Mouse (Mus musculus) liver, adult 2 months (tissue): ENCODE measurements at regions not wholly inside any gene's neighbourhood (a gene's known extent, or its start where the extent isn't known, plus 50 kb on each side); places are given as distances from the start of the nearest gene placed in this dataset.

ENCODE experiments used
- DNase-seq: peaks from one replicate; pipeline ENCODE4 v3.0.0-alpha.2; 2011; ENCODE audit warnings: low read depth, low spot score; ENCODE audit errors: extremely low read depth
- H3K27ac ChIP-seq: fragments of 200-500 bp; replicated peaks from 2 replicates; pipeline ENCODE4 v1.5.1; 2012; ENCODE audit warnings: low read depth, mild to moderate bottlenecking, control low read depth, inconsistent platforms, low read length; ENCODE audit not compliant: insufficient read depth
- H3K27me3 ChIP-seq: fragments of 200-500 bp; 2 replicates; pipeline ENCODE4 v1.6.1; 2012; ENCODE audit warnings: mild to moderate bottlenecking, moderate library complexity, low read length, inconsistent platforms; ENCODE audit not compliant: control insufficient read depth, insufficient read depth
- H3K36me3 ChIP-seq: fragments of 200-500 bp; 2 replicates; pipeline ENCODE4 v1.6.1; 2012; ENCODE audit warnings: low read length, inconsistent platforms; ENCODE audit not compliant: control insufficient read depth, insufficient read depth
- H3K4me1 ChIP-seq: fragments of 200-500 bp; 2 replicates; pipeline ENCODE4 v1.6.1; 2011; ENCODE audit warnings: low read length; ENCODE audit not compliant: control insufficient read depth, insufficient read depth
- H3K4me3 ChIP-seq: fragments of 200-500 bp; 2 replicates; pipeline ENCODE4 v1.5.1; 2011; ENCODE audit warnings: low read depth, mild to moderate bottlenecking, control low read depth, low read length, moderate library complexity; ENCODE audit not compliant: insufficient read depth
- H3K79me2 ChIP-seq: fragments of 200-500 bp; 2 replicates; pipeline ENCODE4 v1.6.1; 2012; ENCODE audit warnings: inconsistent platforms, mild to moderate bottlenecking, low read length, moderate library complexity; ENCODE audit not compliant: control insufficient read depth, insufficient read depth
- H3K9ac ChIP-seq: fragments of 200-500 bp; 2 replicates; pipeline ENCODE4 v1.6.1; 2012; ENCODE audit warnings: low read depth, mild to moderate bottlenecking, control low read depth, inconsistent platforms, low read length
- CTCF ChIP-seq: fragments of 200-500 bp; IDR thresholded peaks from 2 replicates; pipeline ENCODE4 v1.5.1; 2011; ENCODE audit warnings: low read depth, low read length, control low read depth
- POLR2A ChIP-seq: fragments of 200-500 bp; IDR thresholded peaks from 2 replicates; pipeline ENCODE4 v1.6.1; 2011; ENCODE audit warnings: low read length, control low read depth; ENCODE audit not compliant: insufficient read depth; ENCODE audit errors: extremely low read depth
- WGBS: fragments of 180-500 bp; shearing (Covaris S2); methylation state at CpG from one replicate; pipeline ENCODE4 v1.1.7; 2018; 5-methylcytosine and 5-hydroxymethylcytosine counted together

GRCm38 (mm10) chr4:8289901-8290300 is 51.1 kb upstream of the Car8 start:
- DNase-seq, result no peak
- Histone ChIP-seq H3K79me2 (no peaks in the 10 kb centered on the region), H3K9ac (no peak overlapping the region), H3K4me1 (no peaks in the 10 kb centered on the region), H3K36me3 (no peaks in the 10 kb centered on the region), H3K27ac (no peak overlapping the region), H3K4me3 (no peak overlapping the region), H3K27me3 (no peaks in the 10 kb centered on the region)
- TF ChIP-seq CTCF (no peak), POLR2A (no peak)
- WGBS, result 80% methylated on average over 5 of the region's 5 CpGs
